Mouse (Mus musculus): Measurements from ENCODE around the gene Crtc2.

DNA sequence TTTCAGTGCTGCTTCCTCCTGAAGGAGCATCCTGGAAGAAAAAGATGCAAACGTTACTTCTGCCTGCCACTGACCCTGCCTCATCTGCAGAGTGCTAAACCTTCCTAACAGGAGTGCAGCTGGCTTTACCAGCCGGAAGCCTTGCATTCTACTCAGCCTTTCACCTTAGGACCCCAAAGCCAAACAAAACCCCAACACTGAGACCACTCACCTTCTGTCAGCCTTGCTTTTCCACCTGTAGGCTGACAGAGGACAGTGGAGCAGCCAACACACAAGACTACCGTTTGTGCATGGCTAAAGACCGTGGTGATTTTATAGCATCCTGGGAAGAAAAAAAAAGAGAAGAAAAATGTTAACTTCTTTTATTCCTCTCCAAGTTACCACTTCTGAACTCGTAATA is 41.2 kb upstream of the Crtc2 start:
- no peak for TF ChIP-seq HCFC1 (IDR thresholded peaks at IDR 0.05; ENCODE audit: borderline replicate concordance, insufficient read depth, low read length)
- TF ChIP-seq ZC3H11A (IDR thresholded peaks at IDR 0.05; ENCODE audit: borderline replicate concordance, low read depth, low read length): no peak
